Mouse (Mus musculus) limb, embryonic 15.5 days (tissue): ENCODE results near the gene Idnk. TPM values are rescaled to one million over a fixed set of nuclear protein-coding genes. Genes with fewer than 3 reads are reported as not detected.

Source experiments
- ATAC-seq: fragments of 200-750 bp; cut with Nextera tagmentation; 2 replicates; pipeline ENCODE4 v1.8.0; 2017; ENCODE audit warnings: low read depth, moderate TSS enrichment; ENCODE audit not compliant: insufficient number of reproducible peaks, low FRiP score, low TSS enrichment
- H3K27ac ChIP-seq: fragments of 300-500 bp; sonication (generic); 2 replicates; pipeline ENCODE4 v1.5.1; 2015; ENCODE audit warnings: moderate library complexity, mild to moderate bottlenecking, inconsistent platforms
- H3K27me3 ChIP-seq: fragments of 300-500 bp; sonication (generic); 2 replicates; pipeline ENCODE4 v1.6.1; 2015; ENCODE audit warnings: inconsistent platforms
- H3K36me3 ChIP-seq: fragments of 300-500 bp; sonication (generic); 2 replicates; pipeline ENCODE4 v1.6.1; 2015; ENCODE audit warnings: inconsistent platforms
- H3K4me1 ChIP-seq: fragments of 300-500 bp; sonication (generic); 2 replicates; pipeline ENCODE4 v1.6.1; 2015; ENCODE audit warnings: inconsistent platforms
- H3K4me2 ChIP-seq: fragments of 300-500 bp; sonication (generic); 2 replicates; pipeline ENCODE4 v1.6.1; 2015; ENCODE audit warnings: mild to moderate bottlenecking, inconsistent platforms
- H3K4me3 ChIP-seq: fragments of 300-500 bp; sonication (generic); 2 replicates; pipeline ENCODE4 v1.5.1; 2015; ENCODE audit warnings: mild to moderate bottlenecking, inconsistent platforms
- H3K9ac ChIP-seq: fragments of 300-500 bp; sonication (generic); 2 replicates; pipeline ENCODE4 v1.6.1; 2015; ENCODE audit warnings: inconsistent platforms
- H3K9me3 ChIP-seq: fragments of 300-500 bp; sonication (generic); 2 replicates; pipeline ENCODE4 v1.6.1; 2016; ENCODE audit warnings: inconsistent platforms
- WGBS: fragments of 180-500 bp; shearing (Covaris S2); methylation state at CpG from one replicate; pipeline ENCODE4 v1.1.7; 2015; 5-methylcytosine and 5-hydroxymethylcytosine counted together
- polyA plus RNA-seq: library from polyadenylated mRNA; unstranded; fragments of >200 nt; fragmentation: Nextera tagmentation; extraction: Ambion mirVana; gene quantifications from 2 replicates; pipeline ENCODE4 v1.2.1, GENCODE M21; 2015

The Idnk gene
- polyA plus RNA-seq, 1 experiment from 2014 or later, result 29.3 TPM

GRCm38 (mm10) chr13:58148256-58148831, 9.1 kb upstream of the Idnk start:
- Histone ChIP-seq H3K4me3 (peak overlapping the region; percentile 35), H3K4me2 (peak overlapping the region; percentile 48), H3K9me3 (no peaks in the 10 kb centered on the region), H3K36me3 (no peaks in the 10 kb centered on the region), H3K27me3 (no peaks in the 10 kb centered on the region), H3K4me1 (peaks cover 7% of the 10 kb centered on the region), H3K9ac (no peak overlapping the region), H3K27ac (no peak overlapping the region)
- ATAC-seq, result peak; percentile 82; the same call in 1 of the 2 replicates
- under 1% methylated on average over 17 of the region's 17 CpGs for WGBS

DNA sequence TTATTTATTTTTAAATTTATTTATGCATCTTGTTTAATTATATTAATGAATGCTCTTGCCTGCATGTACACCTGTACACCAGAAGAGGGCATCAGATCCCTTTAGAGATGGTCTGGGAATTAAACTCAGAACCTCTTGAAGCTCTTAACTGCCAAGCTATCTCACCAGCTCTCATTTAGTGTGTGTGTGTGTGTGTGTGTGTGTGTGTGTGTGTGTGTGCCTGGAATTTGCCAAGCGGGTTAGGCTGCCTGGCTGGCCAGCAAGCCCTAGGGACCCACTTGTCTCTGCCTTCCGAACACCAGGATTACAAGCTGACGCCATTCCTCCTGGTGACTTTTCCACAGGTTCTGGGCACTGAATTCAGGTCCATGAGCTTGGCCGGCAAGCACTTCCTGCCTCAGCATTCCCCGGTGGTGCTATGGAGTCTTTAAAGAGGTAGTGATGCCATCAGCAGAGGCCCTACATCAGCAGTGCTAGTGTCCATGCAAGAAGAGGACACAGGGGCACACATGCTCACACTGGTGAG, 8.4 kb upstream of the Idnk start:
- no peak for ATAC-seq
- H3K4me2 ChIP-seq, result peak overlapping the region; percentile 48
- no peaks in the 10 kb centered on the region for H3K9me3 ChIP-seq
- H3K27me3 ChIP-seq, result no peaks in the 10 kb centered on the region
- H3K4me1 ChIP-seq, result peaks cover 7% of the 10 kb centered on the region
- 29% methylated on average over 5 of the region's 5 CpGs for WGBS
- H3K27ac ChIP-seq, result no peak overlapping the region
- H3K9ac ChIP-seq, result no peak overlapping the region
- no peaks in the 10 kb centered on the region for H3K36me3 ChIP-seq
- peak overlapping the region; percentile 35 for H3K4me3 ChIP-seq

- Histone ChIP-seq H3K9ac (no peak overlapping the region), H3K4me3 (no peak overlapping the region), H3K4me1 (peaks cover 7% of the 10 kb centered on the region), H3K36me3 (no peaks in the 10 kb centered on the region), H3K4me2 (no peak overlapping the region), H3K27me3 (no peaks in the 10 kb centered on the region), H3K27ac (no peak overlapping the region), H3K9me3 (no peaks in the 10 kb centered on the region)
- 65% methylated on average over 3 of the region's 3 CpGs for WGBS
- ATAC-seq, result no peak
Observed at GRCm38 (mm10) chr13:58149629-58150028, 7.8 kb upstream of the Idnk start.

DNA sequence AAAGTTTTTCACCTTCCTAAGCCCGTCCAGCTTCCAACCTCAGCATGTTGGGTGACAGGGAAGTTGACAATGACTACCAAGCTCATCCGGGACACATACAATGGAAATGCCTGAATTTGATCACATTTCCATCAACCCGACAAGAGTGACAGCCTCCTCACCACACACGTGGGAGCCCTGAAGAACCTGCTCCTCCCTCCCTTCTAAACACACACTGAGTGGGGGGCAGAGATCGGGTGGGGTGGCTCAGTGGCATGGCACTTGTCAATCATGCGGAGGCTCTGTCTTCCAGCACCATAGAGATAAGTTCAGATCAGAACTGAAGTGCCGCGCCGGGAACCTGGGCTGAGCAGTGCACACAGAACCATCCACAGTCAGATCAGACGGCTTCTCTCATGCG, 7.0 kb upstream of the Idnk start:
- Histone ChIP-seq H3K9ac (no peak overlapping the region), H3K27me3 (no peaks in the 10 kb centered on the region), H3K4me1 (peaks cover 7% of the 10 kb centered on the region), H3K27ac (no peak overlapping the region), H3K36me3 (no peaks in the 10 kb centered on the region), H3K4me3 (no peak overlapping the region), H3K9me3 (no peaks in the 10 kb centered on the region), H3K4me2 (no peak overlapping the region)
- ATAC-seq, result no peak
- 81% methylated on average over 11 of the region's 11 CpGs for WGBS

DNA sequence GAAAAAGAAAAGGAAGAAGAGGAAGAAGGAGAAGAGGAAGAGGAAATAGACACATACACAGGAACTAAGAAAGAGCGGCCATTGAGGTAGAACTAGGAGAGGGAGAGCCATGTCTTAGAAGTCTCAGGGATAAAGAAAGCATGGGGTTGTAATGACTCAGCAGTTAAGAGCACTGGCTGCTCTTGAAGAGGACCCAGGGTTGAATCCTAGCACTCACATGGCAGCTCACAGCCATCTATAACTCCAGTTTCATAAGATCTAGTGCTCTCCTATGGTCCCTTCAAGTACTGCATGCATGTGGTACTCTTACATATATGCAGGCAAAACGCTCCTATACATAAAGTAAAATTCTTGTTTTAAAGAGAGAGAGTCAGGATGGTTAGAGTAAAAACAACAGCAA, 1.4 kb upstream of the Idnk start:
- H3K36me3 ChIP-seq, result peaks cover 13% of the 10 kb centered on the region
- H3K27me3 ChIP-seq, result no peaks in the 10 kb centered on the region
- H3K4me1 ChIP-seq, result peaks cover 6% of the 10 kb centered on the region
- WGBS, result 88% methylated on average over 2 of the region's 2 CpGs
- no peak overlapping the region for H3K9ac ChIP-seq
- no peak for ATAC-seq
- no peaks in the 10 kb centered on the region for H3K9me3 ChIP-seq
- no peak overlapping the region for H3K4me3 ChIP-seq
- H3K27ac ChIP-seq, result no peak overlapping the region
- H3K4me2 ChIP-seq, result no peak overlapping the region

DNA sequence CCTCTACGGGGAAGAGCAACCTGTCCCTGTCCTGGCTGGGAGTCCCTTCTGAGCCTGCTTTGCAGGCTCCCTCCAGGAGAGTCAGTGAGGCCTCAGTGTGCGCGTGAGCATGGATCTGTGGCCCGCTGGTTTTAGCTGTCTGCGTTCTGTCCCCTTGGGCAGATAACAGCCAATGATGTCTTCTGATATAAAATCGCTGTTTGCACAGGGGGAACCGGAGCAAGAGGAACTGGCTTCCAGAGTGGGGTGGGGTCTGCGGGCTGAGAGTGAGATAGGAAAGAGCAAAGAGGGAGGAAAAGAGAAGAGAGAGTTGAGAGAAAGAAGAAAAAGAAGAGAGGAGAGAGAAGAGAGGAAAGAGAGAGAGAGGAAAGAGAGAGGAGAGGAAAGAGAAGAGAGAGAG, 413 bp upstream of the Idnk start:
- 25% methylated on average over 8 of the region's 8 CpGs for WGBS
- Histone ChIP-seq H3K4me1 (peaks cover 6% of the 10 kb centered on the region), H3K4me2 (peak overlapping the region; percentile 95), H3K36me3 (peaks cover 19% of the 10 kb centered on the region), H3K9me3 (no peaks in the 10 kb centered on the region), H3K27me3 (no peaks in the 10 kb centered on the region), H3K27ac (no peak overlapping the region), H3K4me3 (peak overlapping the region; percentile 86), H3K9ac (no peak overlapping the region)
- no peak for ATAC-seq

DNA sequence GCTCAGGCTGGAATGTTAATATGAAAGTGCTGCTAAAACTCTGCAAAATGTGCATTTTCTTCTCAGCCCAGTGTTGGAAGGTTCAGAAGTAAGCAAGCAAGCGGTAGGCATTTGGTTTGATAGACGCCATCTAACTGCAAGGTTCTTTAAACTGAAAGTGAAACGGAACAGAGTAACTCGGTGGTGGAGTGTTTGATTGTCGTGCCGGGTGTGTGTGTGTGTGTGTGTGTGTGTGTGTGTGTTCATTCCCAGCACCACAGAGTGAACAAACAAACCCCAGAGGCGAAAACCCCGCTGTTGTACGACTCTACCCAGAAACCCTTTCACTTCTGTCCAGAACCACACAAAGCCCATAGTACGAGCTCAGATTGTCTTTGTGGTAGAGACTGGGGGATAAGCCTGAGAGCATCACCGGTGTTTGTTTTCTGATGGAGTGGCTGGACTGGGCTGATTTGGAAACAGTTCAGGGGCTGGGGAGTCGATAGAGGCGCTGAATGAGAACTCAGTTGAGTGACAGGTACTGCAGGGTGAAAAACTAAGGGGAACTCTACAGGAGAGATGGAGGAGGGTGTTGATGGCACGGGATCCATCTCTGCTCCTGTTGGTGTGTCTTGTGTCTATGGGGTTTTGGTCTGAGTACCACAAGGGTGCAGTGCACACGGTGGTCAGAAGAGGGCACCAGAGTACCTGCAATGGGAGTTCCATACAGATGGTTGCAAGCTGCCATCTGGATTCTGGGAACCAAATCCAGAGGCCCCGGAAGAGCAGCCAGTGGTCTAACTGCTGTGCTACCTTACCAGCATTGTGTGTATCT, 857 bp downstream of the Idnk start:
- peak overlapping the region; percentile 86 for H3K4me3 ChIP-seq
- H3K9ac ChIP-seq, result peak overlapping the region; percentile 76
- peak overlapping the region; percentile 95 for H3K4me2 ChIP-seq
- H3K4me1 ChIP-seq, result peaks cover 6% of the 10 kb centered on the region
- H3K27me3 ChIP-seq, result no peaks in the 10 kb centered on the region
- ATAC-seq, result no peak
- H3K36me3 ChIP-seq, result peaks cover 26% of the 10 kb centered on the region
- no peaks in the 10 kb centered on the region for H3K9me3 ChIP-seq
- H3K27ac ChIP-seq, result peak overlapping the region; percentile 69
- WGBS, result 8% methylated on average over 16 of the region's 16 CpGs

- H3K9me3 ChIP-seq, result no peaks in the 10 kb centered on the region
- ATAC-seq, result no peak
- peaks cover 37% of the 10 kb centered on the region for H3K36me3 ChIP-seq
- H3K9ac ChIP-seq, result no peak overlapping the region
- H3K27me3 ChIP-seq, result no peaks in the 10 kb centered on the region
- 95% methylated on average over 15 of the region's 15 CpGs for WGBS
- H3K4me2 ChIP-seq, result no peak overlapping the region
- H3K4me1 ChIP-seq, result peaks cover 6% of the 10 kb centered on the region
- H3K4me3 ChIP-seq, result no peak overlapping the region
- H3K27ac ChIP-seq, result no peak overlapping the region
Observed at GRCm38 (mm10) chr13:58160761-58161160, 3.3 kb downstream of the Idnk start.

GRCm38 (mm10) chr13:58163343-58163742, 5.9 kb downstream of the Idnk start:
- H3K36me3 ChIP-seq, result peaks cover 38% of the 10 kb centered on the region
- no peak overlapping the region for H3K4me2 ChIP-seq
- no peak for ATAC-seq
- H3K4me3 ChIP-seq, result no peak overlapping the region
- 92% methylated on average over 12 of the region's 12 CpGs for WGBS
- H3K9me3 ChIP-seq, result no peaks in the 10 kb centered on the region
- H3K9ac ChIP-seq, result no peak overlapping the region
- no peaks in the 10 kb centered on the region for H3K27me3 ChIP-seq
- no peaks in the 10 kb centered on the region; the same call in 1 of the 2 replicates for H3K4me1 ChIP-seq
- H3K27ac ChIP-seq, result no peak overlapping the region

DNA sequence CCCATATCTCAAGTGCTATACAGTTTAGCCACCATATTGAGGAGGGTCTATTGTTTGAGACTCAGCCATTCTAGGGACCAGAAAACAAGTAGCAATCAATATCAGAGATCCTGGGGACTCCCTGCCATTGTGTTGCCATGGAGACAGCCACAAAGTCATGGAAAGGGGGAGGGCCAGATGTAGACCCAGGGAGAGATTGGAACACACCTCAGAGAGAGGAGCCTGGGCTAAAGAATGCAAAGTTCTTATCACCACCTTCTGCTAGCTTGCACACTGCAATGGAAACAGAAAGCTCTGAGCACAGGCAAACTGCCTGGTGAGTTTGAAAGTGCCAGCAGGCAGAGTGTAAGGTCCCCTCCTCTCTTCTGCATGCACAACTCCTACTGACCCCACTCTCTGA, 10.7 kb downstream of the Idnk start:
- H3K4me1 ChIP-seq, result no peaks in the 10 kb centered on the region
- ATAC-seq, result no peak
- no peak overlapping the region for H3K4me3 ChIP-seq
- H3K36me3 ChIP-seq, result peaks cover 46% of the 10 kb centered on the region
- no peak overlapping the region for H3K4me2 ChIP-seq
- H3K27ac ChIP-seq, result no peak overlapping the region
- H3K9ac ChIP-seq, result no peak overlapping the region
- H3K9me3 ChIP-seq, result no peaks in the 10 kb centered on the region
- no peaks in the 10 kb centered on the region for H3K27me3 ChIP-seq

GRCm38 (mm10) chr13:58176105-58176504, 18.7 kb downstream of the Idnk start:
- H3K4me1 ChIP-seq, result no peaks in the 10 kb centered on the region
- no peak overlapping the region for H3K4me3 ChIP-seq

GRCm38 (mm10) chr13:58177511-58178208, 20.2 kb downstream of the Idnk start:
- ATAC-seq, result no peak
- H3K36me3 ChIP-seq, result peaks cover 81% of the 10 kb centered on the region
- 86% methylated on average over 9 of the region's 9 CpGs for WGBS
- no peak overlapping the region for H3K4me2 ChIP-seq
- no peak overlapping the region for H3K27ac ChIP-seq
- H3K4me3 ChIP-seq, result no peak overlapping the region
- H3K27me3 ChIP-seq, result no peaks in the 10 kb centered on the region
- no peaks in the 10 kb centered on the region for H3K4me1 ChIP-seq
- H3K9me3 ChIP-seq, result no peaks in the 10 kb centered on the region
- H3K9ac ChIP-seq, result no peak overlapping the region

More at GRCm38 (mm10) chr13:58176105-58176504, 18.7 kb downstream of the Idnk start:
- Histone ChIP-seq H3K9me3 (no peaks in the 10 kb centered on the region), H3K9ac (no peak overlapping the region), H3K36me3 (peaks cover 74% of the 10 kb centered on the region), H3K4me2 (no peak overlapping the region), H3K27ac (no peak overlapping the region), H3K27me3 (no peaks in the 10 kb centered on the region)
- ATAC-seq, result no peak
- 63% methylated on average over 3 of the region's 3 CpGs for WGBS
